Mouse (Mus musculus) midbrain, embryonic 14.5 days (tissue): ENCODE data around the gene Mpdu1. TPM values are rescaled to one million over a fixed set of nuclear protein-coding genes. Genes with fewer than 3 reads are reported as not detected.

ENCODE experiments used
- ATAC-seq: fragments of 200-750 bp; cut with Nextera tagmentation; 2 replicates; pipeline ENCODE4 v1.8.0; 2017; ENCODE audit warnings: moderate number of reproducible peaks, moderate library complexity; ENCODE audit not compliant: low FRiP score, low TSS enrichment
- DNase-seq: peaks from one replicate; pipeline ENCODE4 v3.0.0-alpha.2; 2015
- H3K27ac ChIP-seq: fragments of 300-500 bp; sonication (generic); replicated peaks from 2 replicates; pipeline ENCODE4 v1.5.1; 2014; ENCODE audit warnings: mild to moderate bottlenecking, low read depth, low read length, moderate library complexity
- H3K27me3 ChIP-seq: fragments of 300-500 bp; sonication (generic); 2 replicates; pipeline ENCODE4 v1.6.1; 2014; ENCODE audit warnings: low read length, control low read depth, mixed read lengths; ENCODE audit not compliant: control insufficient read depth, insufficient read depth
- H3K36me3 ChIP-seq: fragments of 300-500 bp; sonication (generic); 2 replicates; pipeline ENCODE4 v1.6.1; 2014; ENCODE audit warnings: low read length, control low read depth; ENCODE audit not compliant: control insufficient read depth, insufficient read depth
- H3K4me1 ChIP-seq: fragments of 300-500 bp; sonication (generic); 2 replicates; pipeline ENCODE4 v1.6.1; 2014; ENCODE audit warnings: mild to moderate bottlenecking, antibody characterized with exemption, low read length, control low read depth; ENCODE audit not compliant: control insufficient read depth, insufficient read depth
- H3K4me2 ChIP-seq: fragments of 300-500 bp; sonication (generic); 2 replicates; pipeline ENCODE4 v1.6.1; 2014; ENCODE audit warnings: mild to moderate bottlenecking, low read length, moderate library complexity
- H3K4me3 ChIP-seq: fragments of 300-500 bp; sonication (generic); replicated peaks from 2 replicates; pipeline ENCODE4 v1.5.1; 2014; ENCODE audit warnings: low read depth, low read length
- H3K9ac ChIP-seq: fragments of 300-500 bp; sonication (generic); replicated peaks from 2 replicates; pipeline ENCODE4 v1.6.1; 2014; ENCODE audit warnings: mild to moderate bottlenecking, low read length, moderate library complexity
- H3K9me3 ChIP-seq: fragments of 300-500 bp; sonication (generic); 2 replicates; pipeline ENCODE4 v1.6.1; 2016; ENCODE audit warnings: low read length, control low read depth, mixed read lengths; ENCODE audit not compliant: control insufficient read depth
- WGBS: fragments of 180-500 bp; shearing (Covaris S2); extraction: QIAGEN DNeasy Blood & Tissue Kit; methylation state at CpG from one replicate; pipeline ENCODE4 v1.1.7; 2014; 5-methylcytosine and 5-hydroxymethylcytosine counted together
- polyA plus RNA-seq: library from polyadenylated mRNA; unstranded; fragments of >200 nt; fragmentation: Nextera tagmentation; extraction: Ambion mirVana; gene quantifications from 2 replicates; pipeline ENCODE4 v1.2.1, GENCODE M21; 2014

Gene Mpdu1
- polyA plus RNA-seq, 1 experiment from 2014 or later = 64.0 TPM

DNA sequence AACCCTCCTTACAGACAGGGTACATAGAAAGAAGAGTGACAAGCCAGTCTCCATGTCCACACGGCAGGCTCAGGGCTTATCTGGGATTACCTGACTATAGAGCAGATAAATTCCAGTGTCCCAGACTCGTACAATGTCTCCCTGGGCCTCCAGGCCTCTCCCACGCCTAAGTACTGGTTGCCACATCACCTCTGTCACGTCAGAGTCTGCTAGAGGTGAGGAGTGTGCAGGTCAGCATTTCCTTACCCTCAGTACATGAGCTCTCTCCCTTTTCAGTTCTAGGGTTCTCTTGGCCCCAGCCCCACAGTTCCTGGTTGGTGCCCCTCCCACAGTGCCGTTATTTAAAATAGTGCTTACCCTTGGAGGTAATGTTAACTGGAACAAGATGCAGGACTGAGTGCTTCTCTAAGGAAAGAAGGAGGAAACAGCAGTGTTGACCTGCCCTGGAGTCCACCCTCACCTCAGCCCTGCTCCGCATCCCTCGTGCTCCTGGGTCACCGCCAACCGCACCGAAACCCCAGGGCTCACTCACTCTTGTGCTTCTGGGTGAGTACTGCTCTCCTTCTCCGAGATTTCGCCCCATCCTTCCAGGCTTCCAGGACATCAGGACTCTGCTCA, 21.8 kb upstream of the Mpdu1 start:
- Histone ChIP-seq H3K27me3 (no peaks in the 10 kb centered on the region), H3K9me3 (no peaks in the 10 kb centered on the region), H3K4me1 (peaks cover 18% of the 10 kb centered on the region), H3K36me3 (peaks cover 8% of the 10 kb centered on the region; the same call in 1 of the 2 replicates), H3K4me2 (no peak overlapping the region), H3K9ac (no peak overlapping the region), H3K4me3 (no peak overlapping the region), H3K27ac (no peak overlapping the region)
- DNase-seq (no peak), ATAC-seq (no peak)
- WGBS = 83% methylated on average over 12 of the region's 12 CpGs

DNA sequence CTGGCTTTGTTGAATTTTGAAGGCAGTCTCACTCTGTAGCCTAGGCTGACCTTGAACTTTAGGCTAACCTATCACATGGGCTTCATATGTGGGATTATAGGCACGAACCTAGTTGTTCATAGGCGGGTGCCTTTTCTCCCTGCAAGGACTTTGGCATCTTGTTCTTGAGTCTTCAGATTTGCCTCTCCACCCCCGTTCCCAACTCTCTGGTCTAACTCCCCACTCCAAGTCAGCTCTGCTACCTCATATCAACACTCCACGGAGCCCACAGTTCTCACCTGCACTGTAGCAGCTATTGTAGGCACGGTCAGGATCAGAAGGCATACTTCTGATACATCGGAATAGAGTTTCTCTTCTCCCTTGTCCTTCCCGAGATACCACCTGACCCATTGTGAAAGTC, 21.1 kb upstream of the Mpdu1 start:
- Histone ChIP-seq H3K27me3 (no peaks in the 10 kb centered on the region), H3K27ac (peak overlapping the region; percentile 86; the same call in 1 of the 2 replicates), H3K9me3 (no peaks in the 10 kb centered on the region), H3K36me3 (peaks cover 10% of the 10 kb centered on the region), H3K4me2 (peak overlapping the region; percentile 93), H3K9ac (no peak overlapping the region; the same call in 1 of the 2 replicates), H3K4me1 (peaks cover 18% of the 10 kb centered on the region), H3K4me3 (peak overlapping the region; percentile 19; the same call in 1 of the 2 replicates)
- ATAC-seq (no peak), DNase-seq (no peak)
- WGBS = 82% methylated on average over 7 of the region's 7 CpGs

DNA sequence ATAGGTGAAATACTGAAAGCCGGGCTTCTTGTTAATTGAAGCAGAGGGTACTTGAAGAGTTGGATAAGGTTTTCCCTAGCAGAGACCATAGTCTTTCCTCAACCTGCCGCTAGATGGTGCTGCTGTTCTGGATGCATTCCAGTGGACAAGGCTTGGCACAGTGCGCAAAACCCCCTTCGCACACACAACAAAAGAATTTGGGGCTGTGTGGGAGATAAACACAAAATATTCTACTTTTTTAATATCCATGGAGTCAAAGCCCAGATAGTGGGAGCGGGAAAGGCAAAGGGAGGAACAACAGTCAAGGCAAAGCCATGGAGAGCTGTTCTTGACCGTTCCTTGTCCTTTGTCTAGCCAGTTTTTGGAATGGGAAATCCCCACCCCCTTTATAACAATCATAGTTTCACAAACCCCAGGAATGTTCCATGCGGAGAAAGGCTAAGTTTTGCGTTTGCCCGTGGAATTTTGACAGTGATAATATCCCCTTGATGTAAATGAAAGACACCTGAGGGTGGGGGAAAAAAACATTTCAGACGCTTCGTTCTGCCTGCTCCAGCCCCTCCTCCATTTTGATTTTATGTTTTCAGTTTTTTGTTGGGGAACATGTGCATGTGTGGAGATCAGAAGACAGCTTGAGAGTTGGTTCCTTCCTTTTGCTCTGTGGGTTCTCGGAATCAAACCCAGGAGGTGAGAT, 20.5 kb upstream of the Mpdu1 start:
- Histone ChIP-seq H3K4me2 (peak overlapping the region; percentile 93), H3K27me3 (no peaks in the 10 kb centered on the region), H3K4me3 (peak overlapping the region; percentile 19), H3K9ac (peak overlapping the region; percentile 47), H3K36me3 (peaks cover 16% of the 10 kb centered on the region), H3K4me1 (peaks cover 18% of the 10 kb centered on the region), H3K27ac (peak overlapping the region; percentile 86), H3K9me3 (no peaks in the 10 kb centered on the region)
- ATAC-seq (0 out of 2 replicates have a peak, but pooled peaks have one; percentile 61), DNase-seq (peak; percentile 97)
- 18% methylated on average over 12 of the region's 12 CpGs for WGBS

DNA sequence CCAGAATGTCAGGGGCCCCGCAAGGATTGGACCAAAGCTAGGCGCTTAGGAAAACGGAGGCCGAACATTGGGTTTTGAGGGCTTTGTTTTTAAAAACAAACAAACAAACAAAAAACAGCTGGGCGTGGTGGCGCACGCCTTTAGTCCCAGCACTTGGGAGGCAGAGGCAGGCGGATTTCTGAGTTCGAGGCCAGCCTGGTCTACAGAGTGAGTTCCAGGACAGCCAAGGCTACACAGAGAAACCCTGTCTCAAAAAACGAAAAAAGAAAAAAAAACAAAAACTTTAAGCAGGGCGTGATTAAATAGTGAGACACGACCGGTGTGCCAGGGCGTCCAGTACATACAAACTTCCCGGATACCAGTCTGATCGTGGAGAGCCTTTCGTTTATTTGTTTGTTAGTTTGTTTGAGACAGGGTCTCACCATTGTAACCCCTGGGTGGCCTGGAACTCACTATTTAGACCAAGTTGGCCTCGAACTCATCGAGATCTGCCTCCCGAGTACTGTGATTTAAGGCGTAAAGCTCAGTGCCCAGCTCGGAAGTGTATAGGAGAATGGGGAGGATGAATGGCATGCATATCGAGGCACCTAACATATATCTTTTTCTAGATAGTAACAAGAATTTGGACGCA, 19.9 kb upstream of the Mpdu1 start:
- no peak for DNase-seq
- no peaks in the 10 kb centered on the region for H3K9me3 ChIP-seq

DNA sequence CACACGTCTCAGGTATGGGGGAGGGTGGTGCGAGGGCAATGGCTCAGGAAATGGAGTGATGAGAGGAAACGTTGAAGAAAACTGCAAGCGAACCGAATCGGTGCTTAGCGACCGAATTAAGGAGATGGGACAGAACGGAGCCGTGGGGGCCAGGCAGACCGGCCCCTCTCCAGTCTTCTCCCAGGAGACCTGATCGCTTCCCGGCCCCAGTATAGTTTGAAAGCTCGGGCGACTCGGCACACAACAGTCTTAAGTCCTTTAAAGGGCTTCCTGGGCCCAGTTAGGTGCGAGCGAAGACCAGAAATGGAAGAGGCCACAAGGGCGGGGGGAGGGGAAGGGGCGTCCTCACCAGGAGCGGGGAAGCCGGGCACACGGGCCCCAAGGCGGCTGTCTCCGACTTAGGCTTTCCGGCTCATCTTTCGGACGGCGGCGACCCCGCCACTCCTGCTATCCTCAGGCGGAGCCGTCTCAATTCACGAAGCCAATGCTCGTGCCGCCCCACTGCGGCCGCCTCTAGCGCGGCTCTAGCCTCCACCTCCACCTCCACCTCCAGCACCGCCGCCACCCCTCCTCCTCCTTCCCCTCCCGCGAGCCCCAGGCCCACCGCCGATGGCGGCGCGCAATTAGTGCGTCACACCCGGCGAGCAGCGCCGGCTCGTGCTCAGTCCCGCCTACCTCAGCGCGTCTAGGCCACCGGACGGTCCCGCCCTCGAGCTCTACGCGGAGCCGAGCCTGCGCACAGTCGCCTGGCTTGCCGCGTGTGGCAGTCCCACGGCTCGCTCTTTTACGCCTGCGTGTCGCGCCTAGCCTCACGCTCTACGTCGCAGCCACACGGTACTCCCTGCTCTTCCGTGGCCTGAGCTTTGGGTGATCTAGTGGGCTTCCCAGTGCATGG, 19.1 kb upstream of the Mpdu1 start, which contains the start of gene Senp3:
Senp3 (minus strand) TSS at position 771 of the 895 bp plus-strand sequence.
- peak within 1 kb of the TSS; percentile 82 for H3K4me3 ChIP-seq
- ATAC-seq (peak; percentile 95), DNase-seq (peak; percentile 99)
- H3K4me1 ChIP-seq = peaks cover 18% of the 10 kb centered on the region
- WGBS = under 1% methylated on average over 77 of the region's 80 CpGs
- peak within 1 kb of the TSS; percentile 76 for H3K9ac ChIP-seq
- peak within 1 kb of the TSS; percentile 93 for H3K4me2 ChIP-seq
- H3K27ac ChIP-seq = peak within 1 kb of the TSS; percentile 86
- H3K9me3 ChIP-seq = no peaks in the 10 kb centered on the region
- H3K27me3 ChIP-seq = no peaks in the 10 kb centered on the region
- H3K36me3 ChIP-seq = peaks cover 30% of the 10 kb centered on the region

More for the DNA sequence above, 19.9 kb upstream of the Mpdu1 start:
- Histone ChIP-seq H3K27me3 (no peaks in the 10 kb centered on the region), H3K4me1 (peaks cover 18% of the 10 kb centered on the region), H3K9ac (peak overlapping the region; percentile 76; the same call in 1 of the 2 replicates), H3K27ac (peak overlapping the region; percentile 86), H3K4me3 (peak overlapping the region; percentile 82), H3K4me2 (peak overlapping the region; percentile 93), H3K36me3 (peaks cover 22% of the 10 kb centered on the region)
- 26% methylated on average over 24 of the region's 24 CpGs for WGBS
- peak; percentile 16; the same call in 1 of the 2 replicates for ATAC-seq

DNA sequence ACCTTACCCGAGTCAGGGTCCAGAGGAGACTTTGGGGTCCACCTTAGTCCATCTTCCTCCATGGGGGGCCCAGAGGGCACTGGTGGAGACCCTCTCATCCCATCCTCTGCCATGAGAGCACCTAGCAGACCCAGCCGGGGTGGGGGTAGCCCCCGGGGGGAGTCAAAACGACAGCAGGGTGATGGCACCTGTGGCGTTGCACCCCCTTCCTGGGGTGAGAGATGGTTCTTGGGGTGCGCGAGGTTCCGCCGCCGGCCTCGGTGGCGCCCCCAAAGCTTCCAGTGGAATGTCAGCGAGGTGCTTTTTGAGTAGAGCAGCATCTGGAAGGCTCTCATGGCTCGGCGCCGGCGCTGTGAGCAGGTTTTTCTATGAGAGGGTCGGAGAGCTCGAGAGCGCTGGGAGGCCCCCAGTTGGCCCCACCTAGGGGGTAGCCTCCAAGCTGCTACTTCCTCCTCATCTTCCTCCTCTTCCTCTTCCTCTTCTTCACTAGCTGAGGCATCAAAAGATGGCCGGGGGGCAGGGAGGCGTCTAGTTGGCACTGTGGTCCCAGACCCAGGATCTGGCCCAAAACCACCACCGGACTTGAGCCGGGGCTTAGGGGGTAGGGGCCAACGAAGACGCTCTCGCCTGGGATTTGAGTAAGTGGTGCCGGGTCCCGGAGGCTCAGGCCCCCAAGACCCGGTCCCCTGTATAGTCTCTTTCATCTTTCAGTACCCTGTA, 17.9 kb upstream of the Mpdu1 start:
- Histone ChIP-seq H3K4me2 (peak overlapping the region; percentile 93), H3K27ac (no peak overlapping the region), H3K4me3 (no peak overlapping the region), H3K9me3 (no peaks in the 10 kb centered on the region), H3K4me1 (peaks cover 18% of the 10 kb centered on the region), H3K36me3 (peaks cover 42% of the 10 kb centered on the region), H3K27me3 (no peaks in the 10 kb centered on the region), H3K9ac (0 out of 2 replicates have a peak overlapping the region, but pooled peaks have one; percentile 76)
- ATAC-seq = no peak
- DNase-seq = no peak
- 95% methylated on average over 30 of the region's 30 CpGs for WGBS

DNA sequence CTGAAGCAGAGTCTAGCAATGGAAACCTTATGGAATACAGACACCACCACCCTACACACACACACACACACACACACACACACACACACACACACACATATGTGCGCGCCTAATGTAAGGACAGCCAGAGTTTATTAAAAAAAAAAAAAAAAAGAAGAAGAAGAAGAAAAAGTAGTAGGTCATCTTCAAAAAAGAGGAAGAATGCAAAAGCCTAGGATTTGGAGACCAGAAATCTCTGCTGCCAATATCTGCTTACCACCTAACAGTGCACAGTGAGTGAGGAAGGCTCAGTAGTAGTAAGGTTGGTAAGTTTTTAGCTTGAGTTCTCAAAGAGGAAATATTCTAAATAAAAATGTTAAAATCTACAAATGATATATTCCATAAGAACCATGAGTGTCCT, 16.7 kb upstream of the Mpdu1 start:
- 100% methylated on average over 2 of the region's 2 CpGs for WGBS
- Histone ChIP-seq H3K4me2 (no peak overlapping the region), H3K4me1 (peaks cover 18% of the 10 kb centered on the region), H3K9me3 (no peaks in the 10 kb centered on the region), H3K4me3 (no peak overlapping the region), H3K27ac (no peak overlapping the region), H3K27me3 (no peaks in the 10 kb centered on the region), H3K36me3 (peaks cover 54% of the 10 kb centered on the region), H3K9ac (no peak overlapping the region)
- no peak for ATAC-seq
- no peak for DNase-seq
